Mouse (Mus musculus): ENCODE measurements at regions not wholly inside any gene's neighbourhood (a gene's known extent, or its start where the extent isn't known, plus 50 kb on each side); places are given as distances from the start of the nearest gene placed in this dataset.

- TF ChIP-seq CTCF (IDR thresholded peaks at IDR 0.05; ENCODE audit: low read depth, low read length) (no peak), TAL1 (conservative IDR thresholded peaks at IDR 0.05; ENCODE audit: low read depth, low read length) (no peak)
Observed at GRCm38 (mm10) chr10:68844066-68844465, 120.6 kb downstream of the Tmem26 start.

Measured in G1E (cell line).